Mouse (Mus musculus): ENCODE measurements around the gene Adam15.

DNA sequence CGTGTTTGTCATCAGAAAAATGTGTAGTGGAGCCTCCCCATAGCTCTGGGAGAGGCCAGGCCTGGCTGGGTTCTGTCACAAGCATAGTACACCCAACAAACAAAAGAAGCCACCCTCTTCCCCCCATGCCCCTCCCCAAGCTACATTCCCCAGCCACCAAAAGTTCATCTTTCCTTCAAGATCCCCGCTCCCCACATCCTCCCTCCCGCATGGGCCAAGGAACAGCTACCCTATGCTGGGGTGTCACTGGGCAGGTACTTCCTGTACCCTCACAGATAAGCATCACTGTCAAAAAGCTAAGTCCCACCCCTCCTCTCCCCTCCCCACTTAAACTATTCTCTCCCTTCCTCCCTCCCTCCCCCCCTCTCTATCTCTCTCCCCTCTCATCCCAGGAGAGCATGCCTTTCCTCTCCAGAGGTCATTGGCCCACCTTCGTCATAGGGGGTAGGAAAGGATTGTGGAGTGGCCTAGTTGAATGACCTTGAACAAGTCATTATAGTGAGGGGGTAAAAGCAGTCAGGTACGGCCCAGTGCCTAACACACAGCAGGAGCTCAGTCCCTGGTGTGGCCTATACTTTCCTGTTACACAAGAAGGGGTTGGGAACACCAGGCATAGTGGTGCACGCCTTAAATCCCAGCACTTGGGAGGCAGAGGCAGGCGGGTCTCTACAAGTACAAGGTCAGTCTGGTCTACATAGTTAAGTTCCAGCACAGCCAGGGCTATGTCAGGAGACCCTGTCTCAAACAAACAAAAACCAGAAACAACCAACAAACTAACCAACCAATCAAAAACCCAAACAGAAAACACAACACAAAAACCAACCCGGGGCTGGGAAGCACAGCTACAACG lies 32.5 kb upstream of the Adam15 start:
- TF ChIP-seq CTCF (IDR thresholded peaks at IDR 0.05; ENCODE audit: low read depth) (no peak), EP300 (IDR thresholded peaks at IDR 0.05; ENCODE audit: low read depth) (no peak)
